Mouse (Mus musculus) brain, embryonic 18.5 days (tissue): Measurements from ENCODE around the gene Cd200r4.

Source experiments
- DNase-seq: peaks from one replicate; pipeline ENCODE4 v3.0.0-alpha.2; 2012; ENCODE audit warnings: low read depth, low spot score

The Cd200r4 gene

GRCm38 (mm10) chr16:44875178-44875577, 63.6 kb downstream of the Cd200r4 start:
- DNase-seq, result no peak

DNA sequence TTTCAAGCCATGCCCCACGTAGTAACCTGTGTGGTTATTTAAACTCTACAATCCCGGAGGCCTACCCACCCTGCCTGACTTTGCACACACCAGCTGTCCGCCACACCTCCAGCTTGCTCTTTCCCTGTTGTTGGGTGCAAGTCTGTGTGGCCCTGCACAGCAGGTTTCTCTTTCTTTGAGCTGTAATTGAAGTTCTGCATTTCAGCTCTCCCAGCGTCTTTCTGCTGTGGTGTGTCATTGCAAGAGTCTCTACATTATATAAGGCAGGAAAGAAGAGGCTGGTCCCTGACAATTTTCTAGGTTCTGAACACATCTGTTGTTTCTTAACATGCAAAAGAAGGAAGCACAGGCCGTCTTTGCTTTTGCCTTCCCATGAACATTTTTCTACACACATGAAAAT, 65.1 kb downstream of the Cd200r4 start:
- no peak for DNase-seq

DNA sequence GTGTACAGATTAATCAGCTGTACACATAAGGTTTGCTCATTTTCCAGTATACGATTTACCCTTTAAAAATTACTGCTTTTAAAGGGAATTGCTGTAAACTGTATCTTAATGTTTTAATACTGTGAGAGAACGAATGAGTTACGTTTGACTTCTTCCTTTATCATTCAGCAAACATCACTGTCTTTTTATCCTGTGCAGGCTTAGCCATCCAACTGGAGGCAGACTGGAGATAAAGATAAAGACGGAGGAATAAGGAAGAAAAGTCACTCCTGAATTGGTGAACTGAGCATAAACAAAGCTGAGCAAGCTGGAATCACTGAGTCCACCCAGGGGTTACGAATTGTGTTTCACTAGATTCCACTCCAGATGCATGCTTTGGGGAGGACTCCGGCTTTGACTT, 66.1 kb downstream of the Cd200r4 start:
- no peak for DNase-seq
